Mouse (Mus musculus): ENCODE data around the gene Nol11.

Gene Nol11

DNA sequence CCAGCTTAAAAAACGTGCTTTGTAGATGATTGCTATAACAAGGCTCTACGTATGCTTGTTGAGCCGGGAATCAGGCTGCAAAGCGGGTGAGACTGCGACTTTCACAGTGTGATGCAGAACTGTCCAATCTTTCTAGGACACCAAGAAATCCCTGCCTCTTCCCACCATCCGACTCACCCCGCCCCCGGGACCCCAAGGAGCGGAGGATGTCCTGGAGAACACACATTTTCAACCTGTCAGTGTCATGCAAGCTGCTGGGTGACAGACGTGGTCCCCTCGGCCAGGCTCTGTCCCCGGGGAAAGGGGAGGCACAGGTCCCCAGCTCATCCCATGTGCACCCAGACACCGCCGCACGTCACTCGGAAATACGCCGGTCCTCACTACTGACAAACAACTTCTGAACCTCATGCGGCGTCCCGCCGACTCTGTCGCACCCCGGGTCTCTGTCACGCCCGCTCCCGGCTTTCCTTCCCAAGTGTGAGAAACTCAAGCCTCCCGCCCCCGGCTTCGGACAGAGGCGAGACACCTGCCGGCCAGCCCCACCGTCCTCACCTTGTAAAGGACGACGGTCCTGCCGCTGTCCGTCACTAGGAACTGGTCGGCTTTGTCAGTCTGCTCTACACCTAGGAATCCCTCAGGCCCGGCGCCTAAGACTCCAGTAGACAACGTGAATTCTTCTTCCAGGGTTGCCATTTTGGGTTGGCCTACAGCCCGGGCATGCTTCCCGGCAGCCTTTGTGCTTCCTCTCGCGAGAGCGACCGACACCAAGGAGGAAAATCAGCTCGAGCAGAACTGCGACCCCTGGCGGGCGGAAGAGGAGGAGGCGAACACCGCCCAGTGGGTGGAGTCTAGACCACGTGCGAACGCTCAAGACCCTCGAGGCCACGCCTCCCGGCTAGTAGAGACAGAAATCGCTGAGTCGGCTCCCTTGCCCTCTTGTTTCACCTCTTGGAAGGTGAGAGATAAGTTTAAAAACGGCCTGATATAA, at the start of gene Nol11:
Nol11 (minus strand) TSS at position 817 of the 988 bp plus-strand sequence.
- DNase-seq (ENCODE audit: extremely low spot score) = peak; percentile 98

DNA sequence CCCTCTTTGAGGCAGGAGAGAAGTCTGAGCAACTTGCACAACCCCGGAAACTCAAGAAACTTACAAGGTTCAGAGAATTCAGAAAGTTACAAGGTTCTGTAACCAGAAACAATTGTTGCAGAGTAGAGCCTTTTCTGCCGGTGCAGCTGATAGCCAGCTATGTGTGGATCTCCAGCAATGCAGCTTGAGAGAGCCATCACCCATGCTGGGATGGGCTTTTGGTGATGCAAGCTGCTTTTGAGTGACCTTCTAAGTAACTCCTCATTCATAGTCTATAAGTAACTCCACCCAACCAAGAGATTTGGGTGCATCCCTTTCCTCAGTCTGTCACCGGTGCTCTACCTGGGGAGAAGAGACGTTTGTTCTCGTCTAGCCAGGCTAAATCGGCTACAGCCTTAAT, 49.3 kb upstream of the Nol11 start:
- DNase-seq (ENCODE audit: extremely low spot score) = no peak

DNA sequence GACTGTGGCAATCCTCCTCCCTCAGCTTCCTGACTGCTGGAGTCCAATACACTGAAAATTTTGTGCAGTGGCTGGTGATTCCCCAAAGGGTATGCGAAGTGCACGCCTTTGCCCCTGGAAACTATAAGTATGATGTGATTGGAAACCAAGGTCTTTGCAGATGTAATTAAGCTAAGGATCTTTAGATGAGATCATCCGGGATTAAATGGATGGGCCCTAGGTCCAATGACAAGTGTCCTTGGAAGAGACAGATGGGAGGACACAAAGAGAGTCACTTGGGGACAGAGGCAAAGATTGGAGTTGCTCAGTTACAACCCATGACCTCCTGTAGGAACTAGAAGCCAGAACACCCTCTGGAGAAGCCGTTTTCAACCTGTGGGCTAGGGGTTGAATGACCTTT, 48.4 kb upstream of the Nol11 start:
- no peak for DNase-seq (ENCODE audit: extremely low spot score)

DNA sequence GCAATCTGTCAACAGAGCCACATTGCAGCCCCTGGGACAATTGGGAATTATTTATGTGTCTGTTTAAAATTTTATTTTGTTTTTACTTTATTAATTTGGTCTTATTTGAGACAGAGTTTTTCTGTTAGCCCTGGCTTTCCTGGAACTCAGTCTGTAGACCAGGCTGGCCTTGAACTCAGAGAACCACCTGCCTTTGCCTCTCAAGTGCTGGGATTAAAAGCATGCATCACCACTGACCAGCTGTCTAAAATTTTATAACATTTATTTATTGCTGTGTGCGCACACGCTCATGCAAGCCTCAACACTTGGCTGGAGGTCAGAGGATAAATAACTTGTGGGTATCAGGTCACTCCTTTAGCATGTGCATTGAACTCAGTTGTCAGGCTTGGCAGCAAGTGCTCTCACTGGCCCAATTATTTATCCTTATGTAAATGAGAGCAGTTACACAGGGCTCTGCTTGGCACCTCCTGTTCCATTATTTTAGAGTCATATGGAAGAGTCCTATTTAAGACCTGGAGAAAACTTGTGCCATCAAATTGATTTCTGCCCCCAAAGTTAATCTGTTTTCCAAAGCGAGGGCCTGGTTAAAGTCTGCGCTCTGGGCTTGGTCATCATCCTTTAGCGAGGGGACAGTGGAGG, 44.2 kb upstream of the Nol11 start:
- no peak for DNase-seq (ENCODE audit: extremely low spot score)

DNA sequence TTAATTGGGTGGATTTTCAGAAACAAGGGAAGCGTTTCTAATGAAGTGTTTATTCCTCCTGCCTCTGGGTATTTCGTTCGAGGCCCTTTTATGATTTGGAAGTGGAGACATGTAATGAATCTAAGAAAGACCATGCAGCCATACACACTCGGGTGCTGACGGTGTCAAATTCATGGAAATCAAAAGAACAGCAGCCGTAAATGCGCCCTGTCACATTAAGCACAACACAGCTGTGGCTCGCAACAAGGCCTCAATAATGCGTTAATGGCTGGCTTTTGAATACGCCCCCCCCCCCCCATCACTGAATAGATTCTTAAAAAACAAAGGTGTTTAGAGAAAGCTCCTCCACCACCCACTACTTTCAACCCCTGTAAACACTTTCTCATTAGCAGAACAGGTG, 40.9 kb upstream of the Nol11 start:
- DNase-seq (ENCODE audit: extremely low spot score) = no peak

DNA sequence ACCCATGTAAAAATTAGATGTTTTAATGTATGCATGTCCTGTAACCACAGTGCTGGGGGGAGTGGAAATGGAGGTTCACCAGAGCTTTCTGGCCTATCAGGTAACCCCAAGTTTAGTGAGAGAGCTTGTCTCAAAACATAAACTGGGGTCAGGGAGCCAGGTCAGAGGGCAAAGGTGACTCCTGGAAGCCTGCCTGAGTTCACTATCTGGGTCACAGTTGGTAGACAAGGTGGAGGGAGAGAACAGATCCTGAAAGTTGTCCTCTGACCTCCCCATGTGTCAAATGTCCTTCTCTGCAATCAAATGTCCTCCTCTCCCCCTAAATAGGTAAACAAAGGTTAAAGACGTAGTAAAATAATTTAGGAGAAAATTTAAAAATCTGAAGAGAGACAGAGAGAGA, 37.2 kb upstream of the Nol11 start:
- no peak for DNase-seq (ENCODE audit: extremely low spot score)

DNA sequence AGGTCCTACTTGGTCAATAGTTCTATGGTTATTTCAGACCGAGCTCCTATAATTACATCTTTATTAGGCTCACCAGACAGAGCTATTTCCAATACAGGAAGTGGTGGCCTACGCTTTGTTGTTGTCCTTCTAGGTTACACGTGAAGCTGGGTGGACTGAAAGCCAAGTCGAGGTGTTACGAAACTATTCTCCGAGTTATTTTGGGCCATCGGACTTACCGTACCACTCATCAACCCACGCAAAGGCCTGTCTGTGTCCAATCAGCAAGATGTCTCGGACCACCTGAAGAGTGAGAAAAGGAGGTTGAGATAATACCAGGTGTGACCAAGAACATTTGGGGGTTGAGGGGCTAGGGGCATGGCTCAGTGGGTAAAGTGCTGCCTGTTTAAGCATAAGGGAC, 36.8 kb upstream of the Nol11 start:
- DNase-seq (ENCODE audit: extremely low spot score) = no peak

DNA sequence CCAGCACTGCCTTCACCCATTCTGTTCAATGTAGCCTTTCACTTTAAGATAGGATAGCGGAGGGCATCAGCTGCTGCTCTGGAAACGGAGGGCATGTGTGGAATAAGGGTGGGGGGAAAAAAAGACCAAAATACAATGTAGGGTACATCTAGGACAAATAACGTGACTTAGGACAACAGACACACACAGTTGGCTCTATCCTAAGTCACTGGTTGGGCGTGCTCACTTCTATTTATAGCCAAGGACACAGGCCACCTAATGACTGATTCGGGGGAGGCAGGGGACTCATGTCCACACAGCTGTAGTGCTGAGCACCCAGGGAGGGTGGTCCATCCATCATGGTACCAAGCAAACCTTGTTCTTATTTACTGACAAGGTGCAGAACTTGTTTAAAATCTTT, 36.1 kb upstream of the Nol11 start:
- DNase-seq (ENCODE audit: extremely low spot score) = no peak

DNA sequence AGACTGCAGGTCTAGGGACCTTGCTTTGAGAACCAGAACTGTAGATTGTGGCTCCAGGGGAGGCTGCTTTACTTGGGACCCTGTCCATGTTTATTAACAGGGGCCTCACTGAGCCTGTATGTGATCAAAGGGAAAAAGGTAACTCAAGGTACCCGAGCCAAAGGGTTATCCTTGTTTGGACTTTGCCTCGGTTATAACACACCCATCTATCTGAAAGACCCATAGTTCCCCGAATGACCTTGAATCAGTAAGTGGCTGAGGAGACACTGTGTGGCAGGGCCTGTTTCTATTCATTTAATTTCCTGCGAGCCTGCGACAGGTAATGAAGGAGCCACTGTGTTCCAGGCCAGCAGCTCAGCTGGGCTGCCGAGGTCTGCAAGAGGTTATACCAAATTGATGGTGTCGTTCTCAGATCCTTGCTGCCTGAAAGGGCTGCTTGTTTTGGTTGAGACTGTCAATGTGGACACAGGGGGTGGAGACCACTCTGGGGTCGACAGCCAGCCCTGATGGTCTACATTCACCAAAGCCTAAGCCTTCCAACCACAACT, 34.6 kb upstream of the Nol11 start:
- no peak for DNase-seq (ENCODE audit: extremely low spot score)

DNA sequence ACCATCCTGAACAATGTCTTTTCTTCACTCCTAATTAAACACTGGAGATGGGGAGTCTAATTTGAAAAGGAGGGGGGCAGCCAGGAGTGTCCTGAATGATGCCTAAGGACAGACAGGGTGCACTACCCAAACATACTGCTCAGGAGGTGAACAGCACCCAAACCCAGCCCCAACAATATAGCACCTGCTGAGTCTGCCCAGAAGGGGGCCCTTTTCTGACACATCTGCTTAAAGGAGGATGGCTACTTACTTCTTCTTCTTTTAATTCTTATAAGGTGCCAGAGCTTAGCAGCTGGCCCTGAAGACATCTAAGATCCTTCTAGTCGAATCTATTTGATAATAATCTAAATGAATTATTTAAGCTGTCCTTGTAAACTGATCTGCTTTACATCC, 34.0 kb upstream of the Nol11 start:
- no peak for DNase-seq (ENCODE audit: extremely low spot score)

DNA sequence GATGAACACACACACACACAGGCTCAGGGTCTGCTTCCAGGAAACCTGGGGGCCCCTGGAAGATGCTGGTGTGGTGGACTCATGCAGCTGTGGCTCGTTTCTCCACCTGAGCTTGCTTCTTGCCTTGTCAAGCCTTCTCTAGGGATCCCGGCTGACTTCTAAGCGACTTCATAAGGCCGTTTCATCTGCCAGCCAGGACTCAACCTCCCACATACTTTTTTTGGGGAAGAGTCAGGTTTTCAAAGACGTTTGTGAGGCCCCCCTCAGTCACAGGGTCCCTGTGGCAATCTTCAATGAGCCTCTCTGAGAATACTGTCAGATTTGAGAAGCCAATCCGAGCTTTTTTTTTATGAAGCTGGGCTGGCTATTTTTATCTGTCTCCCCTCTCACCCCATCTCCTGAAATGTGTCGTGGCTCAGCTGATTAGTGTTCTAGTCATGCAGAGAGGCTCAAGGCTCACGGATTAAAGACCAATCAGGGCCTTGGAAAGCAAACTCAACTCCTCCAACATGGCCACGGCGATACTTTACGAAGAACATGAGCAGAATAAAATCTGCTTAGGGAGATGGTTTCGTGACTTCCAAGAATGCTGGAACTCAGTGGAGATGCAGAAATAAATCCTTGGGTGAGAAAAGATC, 33.5 kb upstream of the Nol11 start:
- no peak for DNase-seq (ENCODE audit: extremely low spot score)

DNA sequence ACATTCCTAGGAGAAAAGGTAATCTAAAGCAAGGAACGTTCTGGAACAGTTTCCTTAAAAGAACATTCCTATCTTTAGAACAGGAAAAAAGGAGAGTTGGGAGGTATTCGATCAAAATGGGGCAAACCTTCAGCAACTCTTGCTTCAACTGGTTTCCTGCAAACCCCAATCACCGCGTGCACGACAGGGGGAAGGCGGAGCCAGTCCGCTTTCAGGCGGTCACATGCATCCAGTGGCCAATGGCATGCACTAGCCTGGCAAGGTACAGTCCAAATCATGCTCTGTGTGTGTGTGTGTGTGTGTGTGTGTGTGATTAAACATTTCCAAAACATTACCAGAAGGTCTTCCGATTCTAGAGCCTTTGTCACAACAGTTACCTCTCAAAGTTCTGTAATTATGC, 25.9 kb upstream of the Nol11 start:
- DNase-seq (ENCODE audit: extremely low spot score) = no peak

DNA sequence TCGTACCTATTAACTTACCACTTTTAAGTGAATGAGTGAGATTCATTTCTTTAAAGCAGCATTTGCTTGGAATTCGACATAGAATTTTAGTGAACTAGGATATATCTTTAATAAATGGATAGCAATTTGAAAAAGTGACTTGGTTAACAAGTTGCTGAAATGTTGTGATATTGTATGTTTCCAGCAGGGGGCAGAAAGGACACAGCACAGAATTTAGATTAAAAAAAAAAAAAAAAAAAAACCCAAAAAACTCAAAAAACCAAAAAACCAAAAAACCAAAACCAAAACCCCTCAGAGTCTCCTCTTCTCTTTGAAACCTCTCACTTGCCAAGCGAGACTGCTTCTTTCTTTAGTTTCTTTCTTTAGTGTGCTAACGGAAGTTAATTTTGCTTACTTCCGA, 24.6 kb upstream of the Nol11 start:
- peak; percentile 27 for DNase-seq (ENCODE audit: extremely low spot score)

DNA sequence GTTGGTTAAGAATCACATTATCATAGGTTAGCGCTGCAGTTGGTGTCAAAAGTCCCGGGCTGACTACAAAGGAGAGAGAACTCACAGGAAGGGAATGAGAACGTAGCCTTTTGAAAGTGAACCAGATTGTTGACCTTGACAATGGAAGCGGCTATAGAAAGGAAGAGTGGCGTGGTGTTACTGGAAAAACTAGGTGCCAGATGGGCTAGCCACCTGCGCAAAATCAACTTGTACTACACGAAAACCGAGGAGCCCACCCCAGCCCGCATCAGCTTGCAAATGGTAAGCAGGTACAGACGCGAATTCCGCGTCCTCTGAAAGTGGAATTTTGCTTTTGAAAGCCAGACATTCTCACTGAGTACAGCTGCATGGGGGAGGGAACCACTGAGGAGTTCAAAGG, 20.6 kb upstream of the Nol11 start:
- no peak for DNase-seq (ENCODE audit: extremely low spot score)

DNA sequence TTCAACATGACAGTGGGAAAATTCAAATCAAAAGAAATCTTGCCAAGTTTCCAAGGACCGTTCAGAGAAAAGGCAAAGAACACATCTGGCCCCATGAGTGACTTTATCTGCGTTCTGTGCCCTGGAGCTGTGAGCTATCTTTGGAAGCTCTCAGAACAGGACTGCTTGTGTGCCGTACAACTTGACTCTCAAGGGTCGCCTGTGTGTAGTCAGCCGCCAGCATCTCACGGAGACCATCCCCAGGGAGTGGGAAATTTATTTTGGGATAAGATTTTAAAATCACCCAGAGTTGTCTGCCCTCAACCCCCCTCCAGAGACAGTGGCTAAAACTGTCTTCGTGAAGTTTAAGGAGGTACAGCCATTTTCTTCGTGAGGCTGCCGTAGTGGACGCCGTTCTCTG, 12.6 kb upstream of the Nol11 start:
- no peak for DNase-seq (ENCODE audit: extremely low spot score)

DNA sequence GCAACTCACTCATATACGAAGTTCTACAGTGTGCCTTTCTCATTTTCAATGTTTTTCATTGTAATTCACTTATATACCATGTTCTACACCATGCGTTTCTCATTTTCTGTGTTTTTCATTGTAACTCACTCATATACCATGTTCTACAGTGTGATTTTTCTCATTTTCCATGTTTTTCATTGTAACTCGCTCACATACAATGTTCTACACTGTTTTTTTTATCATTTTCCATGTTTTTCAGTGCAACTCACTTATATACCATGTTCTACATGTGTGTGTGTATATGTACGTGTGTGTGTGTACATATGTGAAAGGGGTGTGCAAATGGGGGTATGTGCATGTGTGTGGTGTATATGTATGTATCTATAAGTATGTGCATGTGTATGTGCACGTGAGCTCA, 10.1 kb upstream of the Nol11 start:
- no peak for DNase-seq (ENCODE audit: extremely low spot score)

DNA sequence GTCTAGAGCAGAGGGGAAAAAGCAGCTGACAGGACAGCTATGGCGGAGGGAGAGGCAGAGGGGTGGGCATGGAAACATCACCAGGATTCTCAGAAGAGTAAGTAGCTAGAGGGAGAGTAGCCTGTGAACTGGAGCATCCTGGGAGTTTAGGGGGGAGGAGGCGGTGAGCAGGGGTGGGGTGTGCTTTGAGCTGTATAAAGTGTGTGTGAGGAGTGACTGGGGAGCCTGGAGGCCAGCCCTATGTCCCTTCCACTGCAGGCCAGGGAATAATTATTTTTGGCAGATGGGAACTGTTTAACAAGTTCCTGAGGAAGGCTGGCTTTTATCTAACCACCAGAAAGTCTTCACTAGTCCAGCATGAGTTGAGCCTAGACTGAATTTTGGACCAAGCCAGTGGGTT, 6.2 kb upstream of the Nol11 start:
- DNase-seq (ENCODE audit: extremely low spot score) = no peak

DNA sequence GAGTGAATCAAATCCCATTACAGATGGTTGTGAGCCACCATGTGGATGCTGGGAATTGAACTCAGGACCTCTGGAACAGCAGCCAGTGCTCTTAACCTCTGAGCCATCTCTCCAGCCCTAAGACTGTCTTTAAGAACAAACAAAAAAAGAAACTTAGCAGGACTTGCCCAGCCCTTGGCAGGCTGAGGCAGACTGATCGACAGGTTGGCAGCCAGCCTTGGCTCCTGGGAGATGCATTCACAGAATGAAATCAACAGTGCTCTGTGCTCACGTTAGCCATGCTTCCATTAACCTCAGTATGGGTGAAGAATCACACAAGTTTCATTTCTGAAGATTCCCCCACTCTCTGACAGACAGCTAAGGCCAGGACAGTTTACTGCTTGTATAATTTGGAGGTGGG, 1.2 kb upstream of the Nol11 start:
- DNase-seq (ENCODE audit: extremely low spot score) = no peak

DNA sequence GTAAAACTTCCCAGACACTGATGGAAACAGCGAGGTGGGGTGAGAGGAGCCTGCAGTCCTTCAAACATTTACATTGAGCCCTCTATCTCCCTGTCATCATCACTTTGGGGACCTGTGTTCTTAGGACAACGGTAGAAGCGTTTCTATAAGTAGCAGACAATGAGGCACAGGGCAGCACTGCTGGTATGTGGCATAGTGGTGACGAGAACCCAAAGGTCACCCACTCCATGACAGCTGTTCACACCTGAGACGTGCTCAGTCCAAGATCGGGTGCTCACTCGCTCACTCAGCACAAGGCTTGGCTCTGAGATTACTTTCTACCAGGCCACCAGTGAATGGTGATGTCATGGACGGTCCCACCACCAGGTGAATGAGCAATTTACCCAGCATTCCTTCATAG, 5.4 kb downstream of the Nol11 start:
- no peak for DNase-seq (ENCODE audit: extremely low spot score)

DNA sequence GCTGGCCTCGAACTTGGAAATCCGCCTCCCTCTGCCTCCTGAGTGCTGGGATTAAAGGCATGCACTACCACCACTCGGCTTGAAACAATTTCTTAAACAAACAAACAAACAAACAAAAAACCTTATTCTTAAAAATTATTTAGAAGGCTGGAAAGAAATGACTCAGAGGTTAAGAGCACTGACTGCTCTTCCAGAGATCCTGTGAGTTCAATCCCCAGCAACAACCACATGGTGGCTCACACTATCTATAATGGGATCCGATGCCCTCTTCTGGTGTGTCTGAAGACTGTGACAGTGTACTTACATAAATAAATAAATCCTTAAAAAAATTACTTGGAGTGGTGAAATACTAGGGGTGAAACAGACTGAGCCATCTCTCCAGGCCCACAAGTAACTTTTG, 28.0 kb downstream of the Nol11 start:
- no peak for DNase-seq (ENCODE audit: extremely low spot score)

DNA sequence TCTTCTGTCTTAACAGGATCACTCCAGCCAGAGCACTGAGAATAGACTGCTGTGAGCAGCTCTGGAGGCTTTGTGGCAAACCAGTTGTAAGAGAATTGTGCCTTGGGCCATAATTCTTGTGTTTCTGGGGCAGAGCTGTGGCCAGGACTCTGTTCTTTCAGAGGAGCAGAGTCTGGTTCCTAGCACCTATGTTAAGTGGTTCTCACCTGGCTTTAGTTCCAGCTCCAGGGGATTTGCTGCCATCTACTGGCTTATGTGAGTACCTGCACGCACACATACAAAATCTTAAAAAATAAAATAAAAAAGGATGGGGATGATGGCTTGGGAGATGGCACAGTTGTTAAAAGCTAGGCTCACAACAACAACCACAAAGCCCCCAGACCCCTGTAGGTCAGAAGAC, 30.1 kb downstream of the Nol11 start:
- DNase-seq (ENCODE audit: extremely low spot score) = no peak

DNA sequence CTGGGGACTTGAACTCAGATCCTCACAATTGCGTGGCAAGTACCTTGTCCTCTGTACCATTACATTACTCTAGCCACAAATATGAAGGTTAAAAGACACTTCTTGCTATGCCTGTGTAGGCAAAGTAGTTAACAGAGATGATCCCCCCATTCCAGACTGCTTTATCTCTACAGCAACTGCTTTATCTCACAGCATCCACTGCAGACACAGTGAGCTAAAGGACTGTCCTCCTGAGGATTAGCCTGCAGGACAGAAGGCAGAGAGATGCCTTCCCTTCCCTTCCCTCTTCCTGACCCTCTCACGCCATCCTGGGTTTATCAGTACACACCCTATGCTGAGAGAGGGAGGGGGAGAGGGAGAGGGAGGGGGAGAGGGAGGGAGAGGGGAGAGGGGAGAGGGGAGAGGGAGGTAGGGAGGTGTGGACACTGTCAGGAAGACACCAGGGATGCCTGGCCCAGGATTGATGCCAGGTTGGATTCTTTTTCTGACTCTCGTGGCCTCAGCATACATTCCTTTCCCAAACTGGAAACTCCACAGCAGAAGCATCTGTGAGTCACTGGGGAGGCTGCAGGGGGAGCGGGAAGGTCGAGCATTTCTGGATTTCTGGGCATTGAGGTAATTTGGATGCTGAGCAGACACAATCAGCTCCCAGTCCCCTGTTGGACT, 32.1 kb downstream of the Nol11 start:
- no peak for DNase-seq (ENCODE audit: extremely low spot score)

Measured in embryo, embryonic 9.5 days (tissue).